Comparison of ENCODE assay signal across 8 mouse cellular contexts in genomic region chr10:81105565-81106112, GRCm38 (mm10). TPM values are rescaled to one million over a fixed set of nuclear protein-coding genes. Genes with fewer than 3 reads are reported as not detected.
A peak's percentile ranks its signal among the peaks of the same experiment; 100 is the strongest.
DNase-seq lines count a peak whose midpoint lies in the region; TF ChIP-seq lines count a peak whose summit lies in the region.

Map2k2 (plus strand) TSS chr10:81105915.

- H3K27me3 ChIP-seq in megakaryocyte, embryonic 14.5 days (replicated peaks): no peaks in the 10 kb centered on the region

- peak within 1 kb of the TSS; percentile 98 for H3K27ac ChIP-seq in cortical plate, adult 2 months (ENCODE audit: insufficient read depth, low read length)

- H3K4me1 ChIP-seq in cortical plate, adult 2 months (ENCODE audit: control insufficient read depth, insufficient read depth, low read length): peaks cover 15% of the 10 kb centered on the region
- H3K4me1 ChIP-seq in megakaryocyte, embryonic 14.5 days: peaks cover 62% of the 10 kb centered on the region

- peak within 1 kb of the TSS; percentile 74 for H3K4me3 ChIP-seq in cortical plate, adult 2 months (ENCODE audit: insufficient read depth, low read length)
- H3K4me3 ChIP-seq in megakaryocyte, embryonic 14.5 days (replicated peaks): peak within 1 kb of the TSS; percentile 97

- no peak for TF ChIP-seq CTCF in cortical plate, adult 2 months (IDR thresholded peaks at IDR 0.05; ENCODE audit: extremely low read depth, insufficient read depth, low read length)

- H3K36me3 ChIP-seq in megakaryocyte, embryonic 14.5 days (replicated peaks; ENCODE audit: low read length): peaks cover 38% of the 10 kb centered on the region

- DNase-seq in adipocyte (ENCODE audit: low spot score): peak; percentile 95
- DNase-seq in gastrocnemius, adult 8-10 months (ENCODE audit: low spot score in 2 of 2): peak; percentile 90 to 95
- DNase-seq in hindlimb bud, embryonic 11.5 days (ENCODE audit: extremely low spot score, low read depth, low spot score): peak; percentile 92
- DNase-seq in left cerebral cortex, adult 8-10 months (ENCODE audit: low spot score in 2 of 2): peak; percentile 88 to 93
- DNase-seq in right cerebral cortex, postnatal 25 days: peak; percentile 97
- peak; percentile 97 to 98 for DNase-seq in urinary bladder, postnatal 4 days (ENCODE audit: low spot score in 2 of 2)

- H3K9me3 ChIP-seq in megakaryocyte, embryonic 14.5 days: no peaks in the 10 kb centered on the region

- TF ChIP-seq POLR2A in cortical plate, adult 2 months (IDR thresholded peaks at IDR 0.05; ENCODE audit: extremely low read depth, insufficient read depth, low read length): peak; percentile 99

RNA-seq across cellular contexts. Expression of gene Map2k2, which starts in this region (rescaled TPM):
- polyA plus RNA-seq in cortical plate, adult 2 months (2012; rRNA removed): 192 and 201 TPM in 2 replicates
- 100 to 1,000 TPM; 197 to 233 (median 208) TPM for total RNA-seq in gastrocnemius, adult 8-10 months (2022)
- 100 to 1,000 TPM; 121 to 132 (median 126) TPM for total RNA-seq in left cerebral cortex, adult 8-10 months (2022)
- polyA plus RNA-seq in megakaryocyte, embryonic 14.5 days (2012; ENCODE audit: insufficient read depth, low replicate concordance): 407 and 1,114 TPM in 2 replicates

Comparison
In these comparisons a context has a peak if more than half of its experiments do, and no peak if none do; other contexts are left out.
1. Peak in every context shown above with its lines: DNase-seq, H3K4me3 ChIP-seq and H3K27ac ChIP-seq.